Mouse (Mus musculus) heart, embryonic 11.5 days (tissue): ENCODE measurements around the gene Cabp7. TPM values are rescaled to one million over a fixed set of nuclear protein-coding genes. Genes with fewer than 3 reads are reported as not detected.

Experiments
- ATAC-seq: fragments of 200-750 bp; cut with Nextera tagmentation; replicated peaks from 2 replicates; pipeline ENCODE4 v1.8.0; 2017; ENCODE audit warnings: moderate library complexity; ENCODE audit not compliant: insufficient number of reproducible peaks, low FRiP score, low TSS enrichment
- H3K27ac ChIP-seq: fragments of 300-500 bp; sonication (generic); 2 replicates; pipeline ENCODE4 v1.5.1; 2014; ENCODE audit warnings: mild to moderate bottlenecking, low read depth, low read length
- H3K27me3 ChIP-seq: fragments of 300-500 bp; sonication (generic); 2 replicates; pipeline ENCODE4 v1.6.1; 2014; ENCODE audit warnings: mild to moderate bottlenecking, low read length, mixed read lengths; ENCODE audit not compliant: control insufficient read depth, insufficient read depth
- H3K36me3 ChIP-seq: fragments of 300-500 bp; sonication (generic); 2 replicates; pipeline ENCODE4 v1.6.1; 2014; ENCODE audit warnings: mild to moderate bottlenecking, low read length, moderate library complexity, mixed read lengths; ENCODE audit not compliant: control insufficient read depth, insufficient read depth
- H3K4me1 ChIP-seq: fragments of 300-500 bp; sonication (generic); 2 replicates; pipeline ENCODE4 v1.6.1; 2014; ENCODE audit warnings: low read length; ENCODE audit not compliant: control insufficient read depth, insufficient read depth
- H3K4me2 ChIP-seq: fragments of 300-500 bp; sonication (generic); 2 replicates; pipeline ENCODE4 v1.6.1; 2014; ENCODE audit warnings: mild to moderate bottlenecking, moderate library complexity
- H3K4me3 ChIP-seq: fragments of 300-500 bp; sonication (generic); 2 replicates; pipeline ENCODE4 v1.5.1; 2014; ENCODE audit warnings: low read depth, low read length
- H3K9ac ChIP-seq: fragments of 300-500 bp; sonication (generic); 2 replicates; pipeline ENCODE4 v1.6.1; 2014; ENCODE audit warnings: mild to moderate bottlenecking, low read depth, low read length, moderate library complexity
- H3K9me3 ChIP-seq: fragments of 300-500 bp; sonication (generic); replicated peaks from 2 replicates; pipeline ENCODE4 v1.6.1; 2016; ENCODE audit warnings: low read length; ENCODE audit not compliant: control insufficient read depth
- WGBS: fragments of 180-500 bp; shearing (Covaris S2); extraction: QIAGEN DNeasy Blood & Tissue Kit; methylation state at CpG from one replicate; pipeline ENCODE4 v1.1.7; 2014; ENCODE audit not compliant: insufficient replicate concordance; 5-methylcytosine and 5-hydroxymethylcytosine counted together
- polyA plus RNA-seq: library from polyadenylated mRNA; unstranded; fragments of >200 nt; fragmentation: Nextera tagmentation; extraction: Ambion mirVana; gene quantifications from 2 replicates; pipeline ENCODE4 v1.2.1, GENCODE M21; 2014

Gene Cabp7
- polyA plus RNA-seq, 1 experiment from 2014 or later, result 0.10 TPM

GRCm38 (mm10) chr11:4769881-4770280, 23.3 kb upstream of the Cabp7 start:
- no peak for ATAC-seq
- 89% methylated on average over 6 of the region's 6 CpGs for WGBS
- Histone ChIP-seq H3K9ac (no peak overlapping the region), H3K27me3 (no peaks in the 10 kb centered on the region), H3K27ac (no peak overlapping the region), H3K4me1 (no peaks in the 10 kb centered on the region), H3K4me3 (no peak overlapping the region), H3K36me3 (no peaks in the 10 kb centered on the region), H3K4me2 (no peak overlapping the region), H3K9me3 (no peaks in the 10 kb centered on the region)

GRCm38 (mm10) chr11:4769293-4769692, 22.7 kb upstream of the Cabp7 start:
- Histone ChIP-seq H3K9ac (no peak overlapping the region), H3K27me3 (no peaks in the 10 kb centered on the region), H3K27ac (no peak overlapping the region), H3K4me3 (no peak overlapping the region), H3K4me1 (no peaks in the 10 kb centered on the region), H3K9me3 (no peaks in the 10 kb centered on the region), H3K36me3 (no peaks in the 10 kb centered on the region), H3K4me2 (no peak overlapping the region)
- ATAC-seq, result no peak
- 72% methylated on average over 7 of the region's 7 CpGs for WGBS

- Histone ChIP-seq H3K27me3 (peaks cover 2% of the 10 kb centered on the region), H3K9ac (no peak overlapping the region), H3K9me3 (no peaks in the 10 kb centered on the region), H3K4me2 (no peak overlapping the region), H3K4me1 (no peaks in the 10 kb centered on the region), H3K36me3 (no peaks in the 10 kb centered on the region), H3K4me3 (no peak overlapping the region), H3K27ac (no peak overlapping the region)
- no peak for ATAC-seq
- 75% methylated on average over 4 of the region's 4 CpGs for WGBS
These were observed 21.8 kb upstream of the Cabp7 start for GRCm38 (mm10) chr11:4768399-4768798.

- H3K27ac ChIP-seq, result no peak overlapping the region
- H3K9ac ChIP-seq, result no peak overlapping the region
- H3K4me1 ChIP-seq, result 0 out of 2 replicates have a peak, but pooled peaks cover 2% of the 10 kb centered on the region
- no peak for ATAC-seq
- no peak overlapping the region for H3K4me2 ChIP-seq
- H3K9me3 ChIP-seq, result no peaks in the 10 kb centered on the region
- peaks cover 29% of the 10 kb centered on the region for H3K27me3 ChIP-seq
- no peak overlapping the region for H3K4me3 ChIP-seq
- WGBS, result 46% methylated on average over 5 of the region's 5 CpGs
- no peaks in the 10 kb centered on the region for H3K36me3 ChIP-seq
These were observed 17.9 kb upstream of the Cabp7 start for GRCm38 (mm10) chr11:4764476-4764875.

GRCm38 (mm10) chr11:4763631-4764030, 17.1 kb upstream of the Cabp7 start:
- no peak for ATAC-seq

GRCm38 (mm10) chr11:4762511-4762910, 15.9 kb upstream of the Cabp7 start:
- Histone ChIP-seq H3K4me2 (no peak overlapping the region), H3K36me3 (no peaks in the 10 kb centered on the region), H3K4me1 (0 out of 2 replicates have a peak, but pooled peaks cover 2% of the 10 kb centered on the region), H3K4me3 (no peak overlapping the region), H3K27ac (no peak overlapping the region), H3K9ac (no peak overlapping the region), H3K27me3 (peaks cover 29% of the 10 kb centered on the region), H3K9me3 (no peaks in the 10 kb centered on the region)
- ATAC-seq, result no peak
- WGBS, result 10% methylated on average over 2 of the region's 2 CpGs

More at GRCm38 (mm10) chr11:4763631-4764030, 17.1 kb upstream of the Cabp7 start:
- H3K27ac ChIP-seq, result no peak overlapping the region
- H3K4me1 ChIP-seq, result 0 out of 2 replicates have a peak, but pooled peaks cover 2% of the 10 kb centered on the region
- H3K4me3 ChIP-seq, result no peak overlapping the region
- H3K36me3 ChIP-seq, result no peaks in the 10 kb centered on the region
- no peak overlapping the region for H3K9ac ChIP-seq
- 9% methylated on average over 5 of the region's 5 CpGs for WGBS
- no peak overlapping the region for H3K4me2 ChIP-seq
- peaks cover 29% of the 10 kb centered on the region for H3K27me3 ChIP-seq
- no peaks in the 10 kb centered on the region for H3K9me3 ChIP-seq

GRCm38 (mm10) chr11:4761991-4762390, 15.4 kb upstream of the Cabp7 start:
- no peaks in the 10 kb centered on the region for H3K9me3 ChIP-seq
- 9% methylated on average over 6 of the region's 6 CpGs for WGBS
- no peak overlapping the region for H3K9ac ChIP-seq

GRCm38 (mm10) chr11:4760438-4760837, 13.9 kb upstream of the Cabp7 start:
- H3K9me3 ChIP-seq, result no peaks in the 10 kb centered on the region
- no peak for ATAC-seq
- no peak overlapping the region for H3K9ac ChIP-seq
- no peak overlapping the region for H3K4me2 ChIP-seq
- H3K4me3 ChIP-seq, result no peak overlapping the region
- no peaks in the 10 kb centered on the region for H3K36me3 ChIP-seq
- 12% methylated on average over 4 of the region's 4 CpGs for WGBS
- H3K4me1 ChIP-seq, result 0 out of 2 replicates have a peak, but pooled peaks cover 2% of the 10 kb centered on the region
- H3K27ac ChIP-seq, result no peak overlapping the region
- peaks cover 29% of the 10 kb centered on the region for H3K27me3 ChIP-seq

More at GRCm38 (mm10) chr11:4761991-4762390, 15.4 kb upstream of the Cabp7 start:
- H3K4me3 ChIP-seq, result no peak overlapping the region
- no peak overlapping the region for H3K4me2 ChIP-seq
- 0 out of 2 replicates have a peak, but pooled peaks cover 2% of the 10 kb centered on the region for H3K4me1 ChIP-seq
- no peak for ATAC-seq
- H3K36me3 ChIP-seq, result no peaks in the 10 kb centered on the region
- no peak overlapping the region for H3K27ac ChIP-seq
- peaks cover 29% of the 10 kb centered on the region for H3K27me3 ChIP-seq

- Histone ChIP-seq H3K4me1 (0 out of 2 replicates have a peak, but pooled peaks cover 2% of the 10 kb centered on the region), H3K4me2 (no peak overlapping the region), H3K27ac (no peak overlapping the region), H3K9me3 (peaks cover 3% of the 10 kb centered on the region; the same call in 1 of the 2 replicates), H3K4me3 (no peak overlapping the region), H3K27me3 (peaks cover 21% of the 10 kb centered on the region), H3K9ac (no peak overlapping the region), H3K36me3 (no peaks in the 10 kb centered on the region)
- 19% methylated on average over 4 of the region's 4 CpGs for WGBS
- no peak for ATAC-seq
These were observed 11.2 kb upstream of the Cabp7 start for GRCm38 (mm10) chr11:4757789-4758158.
